Mouse (Mus musculus) liver, adult 2 months (tissue): ENCODE measurements around the gene Vmac. TPM values are rescaled to one million over a fixed set of nuclear protein-coding genes. Genes with fewer than 3 reads are reported as not detected.

Experiments used
- DNase-seq: peaks from one replicate; pipeline ENCODE4 v3.0.0-alpha.2; 2011; ENCODE audit warnings: low read depth, low spot score; ENCODE audit errors: extremely low read depth
- H3K27ac ChIP-seq: fragments of 200-500 bp; replicated peaks from 2 replicates; pipeline ENCODE4 v1.5.1; 2012; ENCODE audit warnings: low read depth, mild to moderate bottlenecking, control low read depth, inconsistent platforms, low read length; ENCODE audit not compliant: insufficient read depth
- H3K27me3 ChIP-seq: fragments of 200-500 bp; 2 replicates; pipeline ENCODE4 v1.6.1; 2012; ENCODE audit warnings: mild to moderate bottlenecking, moderate library complexity, low read length, inconsistent platforms; ENCODE audit not compliant: control insufficient read depth, insufficient read depth
- H3K36me3 ChIP-seq: fragments of 200-500 bp; 2 replicates; pipeline ENCODE4 v1.6.1; 2012; ENCODE audit warnings: low read length, inconsistent platforms; ENCODE audit not compliant: control insufficient read depth, insufficient read depth
- H3K4me1 ChIP-seq: fragments of 200-500 bp; 2 replicates; pipeline ENCODE4 v1.6.1; 2011; ENCODE audit warnings: low read length; ENCODE audit not compliant: control insufficient read depth, insufficient read depth
- H3K4me3 ChIP-seq: fragments of 200-500 bp; 2 replicates; pipeline ENCODE4 v1.5.1; 2011; ENCODE audit warnings: low read depth, mild to moderate bottlenecking, control low read depth, low read length, moderate library complexity; ENCODE audit not compliant: insufficient read depth
- H3K79me2 ChIP-seq: fragments of 200-500 bp; 2 replicates; pipeline ENCODE4 v1.6.1; 2012; ENCODE audit warnings: inconsistent platforms, mild to moderate bottlenecking, low read length, moderate library complexity; ENCODE audit not compliant: control insufficient read depth, insufficient read depth
- H3K9ac ChIP-seq: fragments of 200-500 bp; 2 replicates; pipeline ENCODE4 v1.6.1; 2012; ENCODE audit warnings: low read depth, mild to moderate bottlenecking, control low read depth, inconsistent platforms, low read length
- CTCF ChIP-seq: fragments of 200-500 bp; IDR thresholded peaks from 2 replicates; pipeline ENCODE4 v1.5.1; 2011; ENCODE audit warnings: low read depth, low read length, control low read depth
- POLR2A ChIP-seq: fragments of 200-500 bp; IDR thresholded peaks from 2 replicates; pipeline ENCODE4 v1.6.1; 2011; ENCODE audit warnings: low read length, control low read depth; ENCODE audit not compliant: insufficient read depth; ENCODE audit errors: extremely low read depth
- WGBS: fragments of 180-500 bp; shearing (Covaris S2); methylation state at CpG from one replicate; pipeline ENCODE4 v1.1.7; 2018; 5-methylcytosine and 5-hydroxymethylcytosine counted together
- polyA plus RNA-seq: library from polyadenylated mRNA; depleted of rRNA; stranded (reverse); fragments of >200 nt; gene quantifications from 2 replicates; pipeline ENCODE4 v1.2.3, GENCODE M21; 2012
- total RNA-seq: library from RNA; depleted of rRNA; stranded (reverse); fragments of >200 nt; gene quantifications from 2 replicates; pipeline ENCODE4 v1.2.3, GENCODE M21; 2014

Gene Vmac
- total and polyA plus RNA-seq, 2 experiments = 8.9 to 12.3 TPM

GRCm38 (mm10) chr17:56762769-56763731 is 45.2 kb upstream of the Vmac start:
- H3K4me1 ChIP-seq = peaks cover 12% of the 10 kb centered on the region
- WGBS = 54% methylated on average over 27 of the region's 27 CpGs

DNA sequence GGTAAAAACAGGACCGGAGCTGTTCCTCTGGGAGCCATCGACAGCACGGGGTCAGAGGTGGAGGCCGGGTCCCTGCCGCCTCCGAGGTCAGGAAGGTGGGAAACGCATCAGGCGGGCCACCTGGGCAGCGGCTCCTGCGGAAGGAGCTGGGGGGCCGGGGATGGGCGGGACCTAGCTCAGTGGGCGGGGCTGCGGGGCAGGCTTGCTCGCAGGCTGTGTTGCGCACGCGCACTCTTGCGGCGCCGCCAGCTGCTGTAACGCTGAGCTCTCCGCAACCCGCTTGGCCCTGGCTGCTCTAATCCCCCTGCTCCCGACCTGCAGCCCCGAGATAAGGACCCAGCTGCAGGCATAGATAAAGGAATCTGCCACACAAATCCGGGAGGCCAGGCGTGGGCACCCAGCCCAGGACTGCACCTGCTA is 44.2 kb upstream of the Vmac start:
- peak overlapping the region; percentile 75 for H3K9ac ChIP-seq
- H3K36me3 ChIP-seq = no peaks in the 10 kb centered on the region
- H3K4me3 ChIP-seq = peak overlapping the region; percentile 73
- no peaks in the 10 kb centered on the region for H3K27me3 ChIP-seq
- TF ChIP-seq POLR2A (peak; percentile 84; the same call in 1 of the 2 replicates), CTCF (no peak)
- H3K27ac ChIP-seq = peak overlapping the region; percentile 57; the same call in 1 of the 2 replicates
- DNase-seq = peak; percentile 57
- under 1% methylated on average over 28 of the region's 28 CpGs for WGBS
- peaks cover 15% of the 10 kb centered on the region for H3K4me1 ChIP-seq
- no peaks in the 10 kb centered on the region for H3K79me2 ChIP-seq

More at GRCm38 (mm10) chr17:56762769-56763731, 45.2 kb upstream of the Vmac start:
- Histone ChIP-seq H3K9ac (no peak overlapping the region), H3K27me3 (no peaks in the 10 kb centered on the region), H3K27ac (no peak overlapping the region), H3K36me3 (no peaks in the 10 kb centered on the region), H3K4me3 (no peak overlapping the region), H3K79me2 (no peaks in the 10 kb centered on the region)
- peak; percentile 69 for TF ChIP-seq CTCF
- TF ChIP-seq POLR2A = no peak
- peak; percentile 21 for DNase-seq

DNA sequence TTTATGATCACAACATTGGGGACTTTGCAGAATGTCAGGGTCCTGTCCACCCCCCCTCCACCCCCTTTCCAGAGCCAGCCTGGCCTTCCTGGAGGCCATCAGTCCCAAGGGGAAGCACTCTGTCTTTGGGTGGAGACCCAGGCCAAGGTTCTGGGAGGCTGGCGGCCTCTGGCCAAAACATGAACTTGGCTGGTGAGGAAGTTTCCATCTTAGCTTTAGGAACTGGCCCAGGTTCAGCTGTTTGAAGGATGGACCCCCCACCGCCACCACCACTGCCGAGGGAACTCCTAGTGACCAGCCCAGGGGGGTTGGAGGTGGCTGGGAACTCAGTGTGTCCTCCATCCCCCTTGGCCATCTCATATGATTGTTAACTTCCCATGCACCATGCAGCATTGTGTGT is 43.3 kb upstream of the Vmac start:
- no peak for DNase-seq
- Histone ChIP-seq H3K36me3 (no peaks in the 10 kb centered on the region), H3K27ac (no peak overlapping the region), H3K9ac (no peak overlapping the region), H3K4me1 (peaks cover 15% of the 10 kb centered on the region), H3K27me3 (no peaks in the 10 kb centered on the region), H3K4me3 (no peak overlapping the region), H3K79me2 (no peaks in the 10 kb centered on the region)
- TF ChIP-seq CTCF (no peak), POLR2A (no peak)
- WGBS = 82% methylated on average over 3 of the region's 3 CpGs

- H3K36me3 ChIP-seq = no peaks in the 10 kb centered on the region
- H3K27ac ChIP-seq = no peak overlapping the region
- WGBS = 84% methylated on average over 7 of the region's 7 CpGs
- H3K79me2 ChIP-seq = no peaks in the 10 kb centered on the region
- no peak overlapping the region for H3K9ac ChIP-seq
- H3K4me1 ChIP-seq = peaks cover 10% of the 10 kb centered on the region
- no peaks in the 10 kb centered on the region; the same call in 1 of the 2 replicates for H3K27me3 ChIP-seq
- no peak overlapping the region for H3K4me3 ChIP-seq
- no peak for TF ChIP-seq CTCF
- no peak for TF ChIP-seq POLR2A
- no peak for DNase-seq
Observed at GRCm38 (mm10) chr17:56759261-56759660, 41.4 kb upstream of the Vmac start.

- WGBS = 8% methylated on average over 12 of the region's 12 CpGs
- Histone ChIP-seq H3K27ac (no peak overlapping the region), H3K4me1 (peaks cover 9% of the 10 kb centered on the region), H3K27me3 (no peaks in the 10 kb centered on the region; the same call in 1 of the 2 replicates), H3K79me2 (no peaks in the 10 kb centered on the region), H3K36me3 (no peaks in the 10 kb centered on the region), H3K4me3 (no peak overlapping the region), H3K9ac (no peak overlapping the region)
- DNase-seq = peak; percentile 33
- TF ChIP-seq POLR2A (no peak), CTCF (peak; percentile 55)
Observed at GRCm38 (mm10) chr17:56758132-56758531, 40.3 kb upstream of the Vmac start.
